Mouse (Mus musculus): Measurements from ENCODE around the gene Sdhb. TPM values are rescaled to one million over a fixed set of nuclear protein-coding genes. Genes with fewer than 3 reads are reported as not detected.

Sdhb gene
- total and polyA plus RNA-seq, 3 experiments: 292 to 414 (median 342) TPM

- no peaks in the 10 kb centered on the region for H3K27me3 ChIP-seq (ENCODE audit: control insufficient read depth in 1 of 2, insufficient read depth in 2 of 2, low read length in 2 of 2)
These were observed 54.4 kb downstream of the Sdhb start for GRCm38 (mm10) chr4:141015356-141015755.

GRCm38 (mm10) chr4:141016311-141016710 lies 55.3 kb downstream of the Sdhb start:
- Histone ChIP-seq H3K27me3 (ENCODE audit: control insufficient read depth in 1 of 2, insufficient read depth in 2 of 2, low read length in 2 of 2) (no peaks in the 10 kb centered on the region), H3K27ac (ENCODE audit: control insufficient read depth, low read depth, low read length) (no peak overlapping the region), H3K9me3 (replicated peaks; ENCODE audit: insufficient read depth, low read length) (no peaks in the 10 kb centered on the region), H3K36me3 (ENCODE audit: control insufficient read depth in 1 of 2, insufficient read depth in 2 of 2, low read length in 2 of 2) (no peaks in the 10 kb centered on the region), H3K79me2 (ENCODE audit: control insufficient read depth, insufficient read depth, low read length, poor library complexity) (no peaks in the 10 kb centered on the region), H3K4me3 (ENCODE audit: control insufficient read depth in 1 of 2, insufficient read depth in 1 of 2, low read depth in 2 of 2, low read length in 2 of 2) (no peak overlapping the region), H3K9ac (ENCODE audit: control insufficient read depth, low read depth, low read length, poor library complexity, severe bottlenecking) (no peak overlapping the region), H3K4me1 (ENCODE audit: control insufficient read depth in 1 of 2, insufficient read depth in 2 of 2, low read length in 2 of 2) (no peaks in the 10 kb centered on the region)
- peak; percentile 22 for DNase-seq (ENCODE audit: low read depth, low spot score)
- TF ChIP-seq EP300 (IDR thresholded peaks at IDR 0.05; ENCODE audit: low read depth in 1 of 2, low read length in 2 of 2) (no peak), SMC3 (IDR thresholded peaks at IDR 0.05; ENCODE audit: low read depth, low read length) (no peak), MYC (IDR thresholded peaks at IDR 0.05; ENCODE audit: low read depth, low read length) (no peak), ZNF384 (IDR thresholded peaks at IDR 0.05; ENCODE audit: low read depth, low read length) (no peak), RAD21 (IDR thresholded peaks at IDR 0.05; ENCODE audit: low read depth, low read length) (no peak), POLR2AphosphoS5 (IDR thresholded peaks at IDR 0.05; ENCODE audit: borderline replicate concordance, low read depth, low read length) (no peak), CHD1 (IDR thresholded peaks at IDR 0.05; ENCODE audit: low read depth, low read length) (no peak), NRF1 (IDR thresholded peaks at IDR 0.05; ENCODE audit: insufficient read depth, low read depth, low read length, poor library complexity, severe bottlenecking) (no peak), TBP (IDR thresholded peaks at IDR 0.05; ENCODE audit: low read depth, low read length) (no peak), CTCF (IDR thresholded peaks at IDR 0.05 in 2 of 3, conservative IDR thresholded peaks at IDR 0.05 in 1 of 3; ENCODE audit: control insufficient read depth in 1 of 3, insufficient read depth in 1 of 3, low read depth in 2 of 3, low read length in 3 of 3, poor library complexity in 1 of 3, severe bottlenecking in 1 of 3) (no peak), MYB (IDR thresholded peaks at IDR 0.05; ENCODE audit: low read depth, low read length) (no peak), BHLHE40 (IDR thresholded peaks at IDR 0.05; ENCODE audit: borderline replicate concordance, low read depth, low read length) (no peak), MAX (IDR thresholded peaks at IDR 0.05; ENCODE audit: low read length) (no peak), MAFK (IDR thresholded peaks at IDR 0.05; ENCODE audit: borderline replicate concordance, low read depth, low read length) (no peak), TAL1 (IDR thresholded peaks at IDR 0.05; ENCODE audit: low read length) (no peak), GABPA (IDR thresholded peaks at IDR 0.05; ENCODE audit: low read depth, low read length) (no peak), KAT2A (conservative IDR thresholded peaks at IDR 0.05; ENCODE audit: low read depth, low read length) (no peak), USF1 (IDR thresholded peaks at IDR 0.05; ENCODE audit: low read depth, low read length) (no peak)

More at GRCm38 (mm10) chr4:141015356-141015755, 54.4 kb downstream of the Sdhb start:
- Histone ChIP-seq H3K4me1 (ENCODE audit: control insufficient read depth in 1 of 2, insufficient read depth in 2 of 2, low read length in 2 of 2) (no peaks in the 10 kb centered on the region), H3K4me3 (ENCODE audit: control insufficient read depth in 1 of 2, insufficient read depth in 1 of 2, low read depth in 2 of 2, low read length in 2 of 2) (no peak overlapping the region), H3K9me3 (replicated peaks; ENCODE audit: insufficient read depth, low read length) (no peaks in the 10 kb centered on the region), H3K79me2 (ENCODE audit: control insufficient read depth, insufficient read depth, low read length, poor library complexity) (no peaks in the 10 kb centered on the region), H3K9ac (ENCODE audit: control insufficient read depth, low read depth, low read length, poor library complexity, severe bottlenecking) (no peak overlapping the region), H3K27ac (ENCODE audit: control insufficient read depth, low read depth, low read length) (no peak overlapping the region), H3K36me3 (ENCODE audit: control insufficient read depth in 1 of 2, insufficient read depth in 2 of 2, low read length in 2 of 2) (no peaks in the 10 kb centered on the region)
- TF ChIP-seq TCF12 (IDR thresholded peaks at IDR 0.05; ENCODE audit: low read depth, low read length) (no peak), MXI1 (IDR thresholded peaks at IDR 0.05; ENCODE audit: low read depth, low read length) (no peak), ETS1 (IDR thresholded peaks at IDR 0.05; ENCODE audit: low read depth, low read length) (no peak), MEF2A (IDR thresholded peaks at IDR 0.05; ENCODE audit: extremely low read depth, insufficient replicate concordance, low read depth, low read length, poor library complexity, severe bottlenecking) (no peak), CHD2 (IDR thresholded peaks at IDR 0.05; ENCODE audit: low read length) (no peak), BHLHE40 (IDR thresholded peaks at IDR 0.05; ENCODE audit: borderline replicate concordance, low read depth, low read length) (no peak), SIN3A (IDR thresholded peaks at IDR 0.05; ENCODE audit: low read length) (no peak), GATA1 (IDR thresholded peaks at IDR 0.05; ENCODE audit: low read depth, low read length) (no peak), UBTF (IDR thresholded peaks at IDR 0.05; ENCODE audit: borderline replicate concordance, insufficient read depth, low read depth, low read length) (no peak), NRF1 (IDR thresholded peaks at IDR 0.05; ENCODE audit: insufficient read depth, low read depth, low read length, poor library complexity, severe bottlenecking) (no peak), POLR2AphosphoS5 (IDR thresholded peaks at IDR 0.05; ENCODE audit: borderline replicate concordance, low read depth, low read length) (no peak), MAFK (IDR thresholded peaks at IDR 0.05; ENCODE audit: borderline replicate concordance, low read depth, low read length) (no peak), TAL1 (IDR thresholded peaks at IDR 0.05; ENCODE audit: low read length) (no peak)
- DNase-seq (ENCODE audit: low read depth, low spot score): no peak
